ENCODE assay signal across 17 mouse cellular contexts in genomic region chr17:43374020-43374419, GRCm38 (mm10). TPM values are rescaled to one million over a fixed set of nuclear protein-coding genes. Genes with fewer than 3 reads are reported as not detected.
A peak's percentile ranks its signal among the peaks of the same experiment; 100 is the strongest.
DNase-seq lines count a peak whose midpoint lies in the region; ATAC-seq and TF ChIP-seq lines count a peak whose summit lies in the region.
"Had no signal": no experiment of that assay in that cellular context is flagged by ENCODE, and none has a peak within 500 bp of the region (broad histone marks: within the 10 kb centered on the region; RNA-seq: fewer than 3 reads in every experiment).

No protein-coding gene starts in this region.

- 33% methylated on average over 4 of the region's 4 CpGs for WGBS in heart, embryonic 11.5 days (ENCODE audit: insufficient replicate concordance)

- H3K4me1 ChIP-seq in heart, embryonic 11.5 days (ENCODE audit: control insufficient read depth, insufficient read depth, low read length) = no peaks in the 10 kb centered on the region
- H3K4me1 ChIP-seq: hindbrain, embryonic 10.5 days; limb, embryonic 13.5 days; neural tube, embryonic 13.5 days had no signal

- intact Hi-C loops in heart, postnatal 14 days (cut with DNase I) = no loop called here

- TF ChIP-seq CTCF in layer of hippocampus, adult 2 months (conservative IDR thresholded peaks at IDR 0.05) = no peak

- no peak for ATAC-seq in heart, embryonic 11.5 days (replicated peaks; ENCODE audit: insufficient number of reproducible peaks, low FRiP score, low TSS enrichment)
- ATAC-seq in erythroid progenitor cell, adult 5-6 weeks (replicated peaks; ENCODE audit: low FRiP score, poor library complexity, severe bottlenecking) = no peak
- ATAC-seq: activated CD4-positive, CD25-positive, alpha-beta regulatory T cell, adult 4 months had no signal

- DNase-seq in heart, postnatal 14 days = no peak
- DNase-seq in layer of hippocampus, adult 2 months (ENCODE audit: low spot score in 2 of 2) = no peak
- DNase-seq in layer of hippocampus, postnatal 14 days (ENCODE audit: low spot score in 2 of 2) = no peak
- DNase-seq in R1 (ENCODE audit: low read depth, low spot score) = peak; percentile 14
- DNase-seq in fibroblast of lung, adult 2 months (ENCODE audit: low read depth) = peak; percentile 11
- no peak for DNase-seq in spleen, postnatal 10 days (ENCODE audit: low spot score in 2 of 2)
- DNase-seq: adrenal gland, postnatal 25 days; cerebellum, adult 8-10 months; gastrocnemius, postnatal 14 days; thymus, postnatal 25 days had no signal

- H3K4me3 ChIP-seq in heart, embryonic 11.5 days (ENCODE audit: low read depth, low read length) = no peak overlapping the region
- no peak overlapping the region for H3K4me3 ChIP-seq in layer of hippocampus, adult 2 months
- H3K4me3 ChIP-seq: hindbrain, embryonic 10.5 days; limb, embryonic 13.5 days; neural tube, embryonic 13.5 days had no signal

- no peaks in the 10 kb centered on the region; the same call in 1 of the 2 replicates for H3K9me3 ChIP-seq in heart, embryonic 11.5 days (replicated peaks; ENCODE audit: control insufficient read depth, low read length)
- H3K9me3 ChIP-seq: hindbrain, embryonic 10.5 days; limb, embryonic 13.5 days; neural tube, embryonic 13.5 days had no signal

- H3K27ac ChIP-seq in heart, embryonic 11.5 days (ENCODE audit: low read depth, low read length) = 0 out of 2 replicates have a peak overlapping the region, but pooled peaks have one; percentile 50
- 0 out of 2 replicates have a peak overlapping the region, but pooled peaks have one; percentile 18 for H3K27ac ChIP-seq in layer of hippocampus, adult 2 months
- H3K27ac ChIP-seq: hindbrain, embryonic 10.5 days; limb, embryonic 13.5 days; neural tube, embryonic 13.5 days had no signal

- H3K4me2 ChIP-seq in heart, embryonic 11.5 days = no peak overlapping the region
- H3K4me2 ChIP-seq: limb, embryonic 13.5 days; midbrain, embryonic 11.5 days; neural tube, embryonic 13.5 days had no signal

- H3K36me3 ChIP-seq in heart, embryonic 11.5 days (ENCODE audit: control insufficient read depth, insufficient read depth, low read length) = no peaks in the 10 kb centered on the region
- H3K36me3 ChIP-seq: hindbrain, embryonic 10.5 days; limb, embryonic 13.5 days; neural tube, embryonic 13.5 days had no signal

- no peak overlapping the region for H3K9ac ChIP-seq in heart, embryonic 11.5 days (ENCODE audit: low read depth, low read length)
- H3K9ac ChIP-seq: limb, embryonic 13.5 days; neural tube, embryonic 13.5 days had no signal

- no peaks in the 10 kb centered on the region for H3K27me3 ChIP-seq in heart, embryonic 11.5 days (ENCODE audit: control insufficient read depth, insufficient read depth, low read length)
- H3K27me3 ChIP-seq: limb, embryonic 13.5 days; neural tube, embryonic 13.5 days had no signal

RNA-seq across cellular contexts. Expression of gene Adgrf5, which starts 13.8 kb away (rescaled TPM):
- polyA plus RNA-seq in heart, embryonic 11.5 days (2014; fragmentation: Nextera tagmentation; extraction: Ambion mirVana) = 13.9 and 20.8 TPM in 2 replicates
- total RNA-seq in heart, postnatal 14 days (2021) = 100 to 1,000 TPM; 256 to 273 TPM
- 10 to 100 TPM; 29.7 to 30.9 TPM for total RNA-seq in layer of hippocampus, adult 2 months (2021)
- 10 to 100 TPM; 31.2 to 34.1 TPM for total RNA-seq in layer of hippocampus, postnatal 14 days (2021)
- not detected in 2 replicates for total RNA-seq in erythroid progenitor cell, adult 5-6 weeks (2015; ENCODE audit: low replicate concordance)
- 0.39 and 1.4 TPM in 2 replicates for total RNA-seq in erythroid progenitor cell, adult 5-6 weeks (2017; ENCODE audit: low replicate concordance)

Comparison
In these comparisons a context has a peak if more than half of its experiments do, and no peak if none do; other contexts are left out.
1. DNase-seq: peak in R1 (single experiment) and fibroblast of lung, adult 2 months (single experiment); none in heart, postnatal 14 days (0 of 2), layer of hippocampus, adult 2 months (0 of 2), layer of hippocampus, postnatal 14 days (0 of 2) and spleen, postnatal 10 days (0 of 2).
2. RNA of gene Adgrf5, which starts 13.8 kb away (total RNA-seq): 256 to 273 TPM in heart, postnatal 14 days, 31.2 to 34.1 TPM in layer of hippocampus, postnatal 14 days and 29.7 to 30.9 TPM in layer of hippocampus, adult 2 months; 0.39 to 1.4 TPM in erythroid progenitor cell, adult 5-6 weeks; every median in the first group is over 10 times any median in the second.